Mouse (Mus musculus): Measurements from ENCODE around the gene Mphosph9. TPM values are rescaled to one million over a fixed set of nuclear protein-coding genes. Genes with fewer than 3 reads are reported as not detected.

The Mphosph9 gene
- polyA plus RNA-seq, 1 experiment from 2014 or later, result 24.7 TPM

DNA sequence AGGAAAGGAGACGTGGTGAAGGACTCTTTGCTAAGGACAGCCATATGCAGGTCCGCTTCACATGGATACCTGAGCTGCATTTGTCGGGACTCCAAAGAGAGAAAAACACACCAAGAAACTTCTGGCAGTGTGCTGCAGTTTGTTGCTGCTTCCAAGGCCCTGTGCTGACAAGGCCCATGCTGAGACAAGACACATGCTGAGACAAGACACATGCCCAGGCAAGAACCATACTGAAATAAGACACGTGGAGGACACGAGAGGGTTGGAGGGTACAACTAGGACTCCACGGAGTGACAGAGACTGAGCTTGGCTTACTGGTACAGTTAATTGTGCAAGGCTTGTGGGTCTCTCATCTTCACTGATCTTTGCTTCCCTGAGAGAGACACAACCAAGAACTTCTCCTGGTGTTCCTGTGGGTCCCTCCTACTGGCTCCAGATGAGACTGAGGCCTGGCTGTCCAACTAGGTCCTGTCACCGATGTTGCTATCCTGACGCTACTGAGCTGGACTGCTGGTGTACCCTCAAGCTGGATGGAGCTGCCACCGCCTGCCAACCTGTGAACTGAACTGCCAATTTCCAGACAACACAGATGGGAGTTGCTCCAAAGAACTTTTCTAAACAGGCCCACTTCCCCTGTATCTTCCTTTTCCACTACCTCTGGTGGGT, 84.4 kb downstream of the Mphosph9 start:
- WGBS, result 94% methylated on average over 9 of the region's 9 CpGs
- H3K4me2 ChIP-seq, result no peak overlapping the region
- H3K9me3 ChIP-seq, result no peaks in the 10 kb centered on the region
- H3K27ac ChIP-seq, result no peak overlapping the region
- no peak overlapping the region for H3K9ac ChIP-seq
- H3K36me3 ChIP-seq (replicated peaks), result no peaks in the 10 kb centered on the region
- ATAC-seq (ENCODE audit: low FRiP score), result no peak
- peaks cover 33% of the 10 kb centered on the region; the same call in 1 of the 2 replicates for H3K27me3 ChIP-seq
- H3K4me3 ChIP-seq (replicated peaks), result no peak overlapping the region
- H3K4me1 ChIP-seq, result peaks cover 37% of the 10 kb centered on the region

GRCm38 (mm10) chr5:124241686-124242444, 85.9 kb downstream of the Mphosph9 start:
- Histone ChIP-seq H3K4me2 (peak overlapping the region; percentile 24), H3K27ac (peak overlapping the region; percentile 70), H3K4me1 (peaks cover 22% of the 10 kb centered on the region), H3K9me3 (no peaks in the 10 kb centered on the region), H3K27me3 (peaks cover 21% of the 10 kb centered on the region; the same call in 1 of the 2 replicates), H3K9ac (no peak overlapping the region), H3K4me3 (replicated peaks) (no peak overlapping the region), H3K36me3 (replicated peaks) (no peaks in the 10 kb centered on the region)
- ATAC-seq (ENCODE audit: low FRiP score), result peak; percentile 61; the same call in 1 of the 2 replicates
- WGBS, result 21% methylated on average over 10 of the region's 10 CpGs

- H3K4me1 ChIP-seq, result peaks cover 22% of the 10 kb centered on the region
- H3K9ac ChIP-seq, result no peak overlapping the region
- peak overlapping the region; percentile 24 for H3K4me2 ChIP-seq
- peak; percentile 75; the same call in 1 of the 2 replicates for ATAC-seq (ENCODE audit: low FRiP score)
- 27% methylated on average over 22 of the region's 22 CpGs for WGBS
- peak overlapping the region; percentile 70 for H3K27ac ChIP-seq
- no peaks in the 10 kb centered on the region for H3K9me3 ChIP-seq
- no peaks in the 10 kb centered on the region for H3K36me3 ChIP-seq (replicated peaks)
- H3K4me3 ChIP-seq (replicated peaks), result no peak overlapping the region; the same call in 1 of the 2 replicates
- peaks cover 21% of the 10 kb centered on the region; the same call in 1 of the 2 replicates for H3K27me3 ChIP-seq
Observed at GRCm38 (mm10) chr5:124240841-124241685, 86.7 kb downstream of the Mphosph9 start.

DNA sequence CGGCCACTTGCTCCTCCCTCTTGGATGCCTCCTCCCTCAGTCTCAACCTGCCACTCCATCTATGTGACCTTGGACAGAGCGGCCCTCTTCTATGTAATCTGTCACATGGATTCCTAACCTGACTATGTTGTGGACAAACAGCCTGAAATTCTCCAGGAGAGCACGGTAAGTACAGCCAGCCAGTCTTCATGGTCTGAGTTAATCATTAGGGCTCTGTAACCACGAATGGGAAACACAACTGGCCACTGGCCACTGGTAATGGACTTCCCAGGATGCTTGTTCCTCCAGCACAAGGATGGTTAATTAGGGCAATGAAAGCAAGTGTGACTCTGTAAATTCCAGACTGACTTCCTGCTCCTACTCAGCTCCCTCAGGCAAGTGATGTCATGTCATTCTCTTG, 91.6 kb downstream of the Mphosph9 start:
- WGBS, result 84% methylated on average over 4 of the region's 4 CpGs
- no peaks in the 10 kb centered on the region for H3K36me3 ChIP-seq (replicated peaks)

DNA sequence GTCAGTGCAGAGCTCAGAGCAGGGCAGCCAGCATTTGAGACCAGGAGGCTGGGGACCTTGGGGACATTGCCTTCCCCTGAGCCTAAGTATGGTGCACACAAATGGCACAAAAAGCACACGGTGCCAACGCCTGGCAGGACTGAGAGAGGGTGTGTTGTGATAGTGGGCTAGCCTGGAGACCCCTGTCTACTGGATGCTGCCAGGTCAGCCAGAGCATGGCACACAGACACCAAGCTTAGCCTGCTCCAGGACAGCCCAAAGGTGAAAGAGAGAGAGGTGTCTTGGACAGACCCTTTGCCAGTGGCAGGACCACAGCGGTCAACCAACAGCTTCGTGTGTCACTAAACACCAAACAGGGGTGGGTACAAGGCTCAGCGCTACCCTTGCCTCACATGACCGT, 93.0 kb downstream of the Mphosph9 start:
- no peaks in the 10 kb centered on the region for H3K36me3 ChIP-seq (replicated peaks)
- H3K9ac ChIP-seq, result no peak overlapping the region
- 97% methylated on average over 6 of the region's 6 CpGs for WGBS
- H3K4me3 ChIP-seq (replicated peaks), result no peak overlapping the region
- no peaks in the 10 kb centered on the region for H3K9me3 ChIP-seq
- 0 out of 2 replicates have a peak, but pooled peaks cover 4% of the 10 kb centered on the region for H3K27me3 ChIP-seq
- no peak overlapping the region for H3K27ac ChIP-seq
- no peak overlapping the region for H3K4me2 ChIP-seq
- peaks cover 19% of the 10 kb centered on the region for H3K4me1 ChIP-seq
- no peak for ATAC-seq (ENCODE audit: low FRiP score)

More for the DNA sequence above, 91.6 kb downstream of the Mphosph9 start:
- H3K27me3 ChIP-seq, result peaks cover 12% of the 10 kb centered on the region; the same call in 1 of the 2 replicates
- no peak for ATAC-seq (ENCODE audit: low FRiP score)
- no peaks in the 10 kb centered on the region for H3K9me3 ChIP-seq
- no peak overlapping the region for H3K27ac ChIP-seq
- H3K9ac ChIP-seq, result no peak overlapping the region
- H3K4me1 ChIP-seq, result peaks cover 27% of the 10 kb centered on the region
- no peak overlapping the region for H3K4me2 ChIP-seq
- no peak overlapping the region for H3K4me3 ChIP-seq (replicated peaks)

- no peak for ATAC-seq (ENCODE audit: low FRiP score)
- Histone ChIP-seq H3K36me3 (replicated peaks) (no peaks in the 10 kb centered on the region), H3K4me1 (peaks cover 19% of the 10 kb centered on the region), H3K9me3 (no peaks in the 10 kb centered on the region), H3K27ac (no peak overlapping the region), H3K4me2 (no peak overlapping the region), H3K27me3 (0 out of 2 replicates have a peak, but pooled peaks cover 4% of the 10 kb centered on the region), H3K4me3 (replicated peaks) (no peak overlapping the region), H3K9ac (no peak overlapping the region; the same call in 1 of the 2 replicates)
- 51% methylated on average over 12 of the region's 12 CpGs for WGBS
Observed at GRCm38 (mm10) chr5:124233874-124234661, 93.7 kb downstream of the Mphosph9 start.

DNA sequence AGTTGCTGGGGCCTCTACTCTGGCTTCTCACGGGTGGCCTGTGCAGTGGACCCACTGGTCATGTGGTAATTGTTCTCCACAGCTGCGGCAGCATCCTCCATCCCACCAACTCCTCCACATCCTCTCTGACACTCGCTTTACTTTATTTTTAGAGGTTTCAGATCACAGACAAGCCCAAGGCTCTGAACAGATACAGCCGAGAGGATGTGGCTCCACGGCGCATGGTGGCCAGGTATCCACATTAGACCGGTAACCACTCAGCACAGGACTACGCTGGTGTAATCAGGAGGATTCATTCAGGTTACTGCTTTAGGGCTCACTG, 94.7 kb downstream of the Mphosph9 start:
- Histone ChIP-seq H3K4me3 (replicated peaks) (no peak overlapping the region), H3K27me3 (no peaks in the 10 kb centered on the region), H3K9me3 (no peaks in the 10 kb centered on the region), H3K9ac (no peak overlapping the region), H3K27ac (no peak overlapping the region), H3K4me1 (peaks cover 19% of the 10 kb centered on the region), H3K4me2 (no peak overlapping the region), H3K36me3 (replicated peaks) (no peaks in the 10 kb centered on the region)
- WGBS, result 89% methylated on average over 8 of the region's 8 CpGs
- no peak for ATAC-seq (ENCODE audit: low FRiP score)

DNA sequence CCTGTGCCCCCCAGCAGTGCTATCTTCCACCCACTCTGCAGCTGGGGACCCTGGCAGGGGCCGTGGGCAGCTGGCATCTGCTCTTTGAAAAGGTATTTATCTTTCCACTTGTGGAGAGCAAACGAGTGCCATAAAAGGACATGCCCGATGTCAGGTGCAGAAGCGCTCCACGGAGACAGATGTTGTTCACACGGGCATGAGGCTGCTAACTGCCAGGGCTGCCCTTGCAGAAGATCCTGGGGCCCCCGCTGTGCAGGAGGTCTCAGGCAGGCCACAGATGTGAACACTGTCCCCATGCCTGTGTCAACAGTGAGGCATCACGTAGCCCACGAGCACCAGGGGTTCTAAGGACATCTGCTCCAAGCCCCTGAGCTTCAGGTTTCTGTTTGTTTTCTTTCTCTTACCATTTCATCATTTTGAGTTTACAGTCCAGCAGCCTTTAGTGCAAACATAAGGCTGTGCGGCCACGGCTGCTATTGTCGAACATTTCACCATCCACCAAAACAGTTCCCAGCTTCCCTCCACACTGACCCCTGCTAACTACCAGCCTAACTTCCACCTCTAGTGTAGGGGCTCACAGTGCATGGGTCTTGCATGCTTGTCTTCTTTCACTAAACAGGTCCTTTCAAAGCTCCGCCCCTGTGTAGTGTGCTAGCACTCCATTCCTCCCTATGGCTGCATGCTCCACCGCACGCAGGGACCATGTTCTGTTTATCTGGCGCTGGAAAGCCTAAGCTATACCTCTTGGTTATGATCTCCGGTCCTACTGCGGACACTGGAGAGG, 95.2 kb downstream of the Mphosph9 start:
- H3K9ac ChIP-seq, result no peak overlapping the region
- ATAC-seq (ENCODE audit: low FRiP score), result no peak
- H3K4me1 ChIP-seq, result peaks cover 19% of the 10 kb centered on the region
- H3K4me3 ChIP-seq (replicated peaks), result no peak overlapping the region
- H3K27me3 ChIP-seq, result no peaks in the 10 kb centered on the region
- H3K9me3 ChIP-seq, result no peaks in the 10 kb centered on the region
- no peaks in the 10 kb centered on the region for H3K36me3 ChIP-seq (replicated peaks)
- H3K4me2 ChIP-seq, result no peak overlapping the region
- 81% methylated on average over 18 of the region's 18 CpGs for WGBS
- H3K27ac ChIP-seq, result no peak overlapping the region

DNA sequence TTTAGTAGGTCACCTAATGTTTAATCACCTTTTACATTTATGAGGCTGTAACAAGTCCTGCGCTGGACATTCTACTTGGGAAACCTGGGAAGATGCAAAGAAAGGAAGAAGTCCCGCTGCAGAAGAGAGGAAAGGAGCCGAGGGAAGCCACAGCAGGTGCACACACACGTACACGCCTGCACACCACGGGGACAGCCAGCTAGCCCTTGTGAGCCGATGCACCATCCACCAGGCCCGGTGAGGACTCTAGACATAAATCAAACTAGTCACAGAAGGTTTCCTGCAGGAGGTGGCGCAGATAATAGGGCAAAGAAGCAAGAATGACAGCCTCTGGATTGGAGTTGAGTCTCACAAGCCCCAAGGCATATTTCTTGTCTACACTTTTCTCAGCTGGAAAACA, 97.3 kb downstream of the Mphosph9 start:
- H3K4me3 ChIP-seq (replicated peaks), result no peak overlapping the region
- peaks cover 28% of the 10 kb centered on the region for H3K4me1 ChIP-seq
- H3K9ac ChIP-seq, result no peak overlapping the region
- WGBS, result 87% methylated on average over 9 of the region's 9 CpGs
- no peak for ATAC-seq (ENCODE audit: low FRiP score)
- H3K27ac ChIP-seq, result no peak overlapping the region
- no peaks in the 10 kb centered on the region for H3K9me3 ChIP-seq
- H3K27me3 ChIP-seq, result no peaks in the 10 kb centered on the region
- no peak overlapping the region for H3K4me2 ChIP-seq
- no peaks in the 10 kb centered on the region for H3K36me3 ChIP-seq (replicated peaks)

DNA sequence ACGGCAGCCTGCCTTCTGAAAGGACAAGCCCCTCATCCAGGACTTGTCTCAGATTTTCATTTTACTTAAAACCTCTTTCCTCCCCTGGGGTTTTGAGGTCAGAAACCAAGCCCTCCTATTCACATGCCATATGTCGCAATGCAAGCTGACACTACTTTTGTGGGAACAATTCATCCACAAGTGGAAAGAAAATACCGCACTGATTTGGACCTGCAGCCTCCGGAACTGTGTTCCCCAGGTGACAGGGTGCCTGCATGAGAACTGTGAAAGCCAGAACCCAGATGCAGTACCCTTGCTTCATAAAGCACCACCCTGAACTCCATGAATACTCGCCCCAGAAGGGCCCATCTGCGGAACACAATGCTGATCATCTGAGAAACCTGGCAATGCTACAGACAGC, 100.6 kb downstream of the Mphosph9 start:
- no peaks in the 10 kb centered on the region for H3K36me3 ChIP-seq (replicated peaks)
- H3K27me3 ChIP-seq, result no peaks in the 10 kb centered on the region
- H3K4me1 ChIP-seq, result peaks cover 11% of the 10 kb centered on the region
- no peak overlapping the region for H3K4me3 ChIP-seq (replicated peaks)
- no peak for ATAC-seq (ENCODE audit: low FRiP score)
- WGBS, result 75% methylated on average over 6 of the region's 6 CpGs
- no peak overlapping the region for H3K27ac ChIP-seq
- no peaks in the 10 kb centered on the region for H3K9me3 ChIP-seq
- H3K4me2 ChIP-seq, result no peak overlapping the region
- no peak overlapping the region for H3K9ac ChIP-seq

DNA sequence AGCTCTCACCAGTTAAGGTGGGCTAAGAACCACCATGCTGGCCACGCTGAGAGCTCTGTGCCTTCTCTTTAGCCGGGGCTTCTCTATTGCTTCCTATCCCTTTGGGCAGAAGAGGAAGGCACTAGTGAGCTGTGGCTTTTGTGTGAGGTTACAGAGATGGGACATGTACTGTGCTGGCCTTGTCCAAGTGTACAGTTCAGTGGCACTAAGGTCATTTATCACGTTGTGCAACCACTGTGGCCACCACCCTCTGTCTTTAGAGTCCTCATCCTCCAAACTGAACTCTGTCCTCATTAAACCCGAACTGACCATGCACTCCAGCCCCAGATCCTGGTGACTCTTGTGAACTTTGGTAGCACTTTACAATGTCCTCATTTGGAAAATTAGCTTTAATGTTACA, 101.3 kb downstream of the Mphosph9 start:
- H3K27me3 ChIP-seq, result no peaks in the 10 kb centered on the region
- no peak overlapping the region for H3K4me2 ChIP-seq
- no peaks in the 10 kb centered on the region for H3K9me3 ChIP-seq
- peaks cover 11% of the 10 kb centered on the region; the same call in 1 of the 2 replicates for H3K4me1 ChIP-seq
- H3K27ac ChIP-seq, result no peak overlapping the region
- no peaks in the 10 kb centered on the region for H3K36me3 ChIP-seq (replicated peaks)
- no peak overlapping the region for H3K9ac ChIP-seq
- WGBS, result 90% methylated on average over 4 of the region's 4 CpGs
- H3K4me3 ChIP-seq (replicated peaks), result no peak overlapping the region
- no peak for ATAC-seq (ENCODE audit: low FRiP score)
